Mouse (Mus musculus) gastrocnemius, adult 8-10 months (tissue): Measurements from ENCODE around the gene Tmem200a. TPM values are rescaled to one million over a fixed set of nuclear protein-coding genes. Genes with fewer than 3 reads are reported as not detected.

Experiments used
- DNase-seq, 2 experiments: peaks; one replicate each; pipeline ENCODE4 v3.0.0; 2022; ENCODE audit warnings: low spot score in 2 of 2
- total RNA-seq, 4 experiments: library from RNA; stranded (reverse); gene quantifications; 2 replicates each; pipeline ENCODE4 v1.2.4; 2022

Tmem200a gene
- total RNA-seq, 4 experiments from 2014 or later: 0.10 to 0.18 TPM; not detected in 2

DNA sequence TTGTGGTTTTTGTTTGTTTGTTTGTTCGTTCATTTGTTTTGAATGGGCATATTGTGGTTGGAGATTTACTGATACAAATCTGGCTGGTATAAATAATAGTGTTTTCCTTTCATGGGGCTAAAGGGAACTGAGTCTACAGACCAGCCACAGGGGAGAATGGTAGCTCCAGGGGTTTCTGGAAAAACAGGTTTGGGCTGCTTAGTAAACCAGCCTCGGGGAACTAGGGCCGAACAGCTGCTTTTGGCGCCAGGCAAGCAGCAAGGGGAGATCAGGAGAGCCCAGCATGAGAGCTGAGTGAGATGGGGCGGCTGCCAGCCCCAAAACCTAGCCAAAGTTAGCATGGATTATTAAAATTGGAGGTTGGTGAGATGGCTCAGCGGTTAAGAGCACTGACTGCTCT, 191.6 kb downstream of the Tmem200a start:
- no peak for DNase-seq

- no peak for DNase-seq
These were observed 194.3 kb downstream of the Tmem200a start for GRCm38 (mm10) chr10:25884512-25884911.

GRCm38 (mm10) chr10:25877731-25878130, 201.1 kb downstream of the Tmem200a start:
- no peak for DNase-seq

- DNase-seq: no peak
These were observed 202.0 kb downstream of the Tmem200a start for GRCm38 (mm10) chr10:25876809-25877208.

GRCm38 (mm10) chr10:25868739-25869138, 210.1 kb downstream of the Tmem200a start:
- no peak for DNase-seq

Other genes starting within 250 kb of the Tmem200a start
- gene Gm9767, start 797 bp downstream of the Tmem200a start, total RNA-seq: not detected
- gene Samd3, start 150.7 kb upstream of the Tmem200a start, total RNA-seq: not detected